Mouse (Mus musculus) MEL-GATA-1-ER (cell line): ENCODE results near the gene Bach2.

Experiments
- DNase-seq: peaks from one replicate; pipeline ENCODE4 v3.0.0-alpha.2; 2012; ENCODE audit warnings: low read depth; ENCODE audit errors: extremely low read depth

Gene Bach2

GRCm38 (mm10) chr4:32326860-32327259 is 88.3 kb downstream of the Bach2 start:
- DNase-seq = no peak

- DNase-seq = no peak
Observed at GRCm38 (mm10) chr4:32327626-32328025, 89.0 kb downstream of the Bach2 start.

GRCm38 (mm10) chr4:32328561-32328960 is 90.0 kb downstream of the Bach2 start:
- no peak for DNase-seq

- no peak for DNase-seq
Observed at GRCm38 (mm10) chr4:32330584-32331314, 92.1 kb downstream of the Bach2 start.

GRCm38 (mm10) chr4:32332028-32332427 is 93.4 kb downstream of the Bach2 start:
- DNase-seq = no peak

GRCm38 (mm10) chr4:32334131-32334530 is 95.5 kb downstream of the Bach2 start:
- DNase-seq = no peak

- no peak for DNase-seq
Observed at GRCm38 (mm10) chr4:32334765-32335164, 96.2 kb downstream of the Bach2 start.

- DNase-seq = no peak
Observed at GRCm38 (mm10) chr4:32335659-32336058, 97.1 kb downstream of the Bach2 start.

- no peak for DNase-seq
Observed at GRCm38 (mm10) chr4:32336642-32337041, 98.0 kb downstream of the Bach2 start.

- DNase-seq = peak; percentile 31
Observed at GRCm38 (mm10) chr4:32337638-32338037, 99.0 kb downstream of the Bach2 start.

- DNase-seq = no peak
Observed at GRCm38 (mm10) chr4:32338451-32338850, 99.8 kb downstream of the Bach2 start.

- no peak for DNase-seq
Observed at GRCm38 (mm10) chr4:32340844-32341243, 102.2 kb downstream of the Bach2 start.

GRCm38 (mm10) chr4:32342269-32342668 is 103.7 kb downstream of the Bach2 start:
- DNase-seq = no peak

GRCm38 (mm10) chr4:32343256-32344165 is 104.9 kb downstream of the Bach2 start:
- DNase-seq = no peak

GRCm38 (mm10) chr4:32344276-32344675 is 105.7 kb downstream of the Bach2 start:
- no peak for DNase-seq

GRCm38 (mm10) chr4:32347202-32347601 is 108.6 kb downstream of the Bach2 start:
- no peak for DNase-seq

GRCm38 (mm10) chr4:32347711-32348110 is 109.1 kb downstream of the Bach2 start:
- no peak for DNase-seq

- DNase-seq = no peak
Observed at GRCm38 (mm10) chr4:32349361-32349760, 110.8 kb downstream of the Bach2 start.

GRCm38 (mm10) chr4:32351236-32351635 is 112.6 kb downstream of the Bach2 start:
- DNase-seq = no peak

GRCm38 (mm10) chr4:32351661-32352246 is 113.2 kb downstream of the Bach2 start:
- no peak for DNase-seq

- DNase-seq = no peak
Observed at GRCm38 (mm10) chr4:32352442-32352841, 113.8 kb downstream of the Bach2 start.

GRCm38 (mm10) chr4:32352842-32353241 is 114.2 kb downstream of the Bach2 start:
- no peak for DNase-seq
